Mouse (Mus musculus) cerebellum, adult 2 months (tissue): ENCODE measurements at regions not wholly inside any gene's neighbourhood (a gene's known extent, or its start where the extent isn't known, plus 50 kb on each side); places are given as distances from the start of the nearest gene placed in this dataset.

Source experiments
- DNase-seq, 2 experiments: peaks; one replicate each; pipeline ENCODE4 v3.0.0; 2021
- H3K27ac ChIP-seq: fragments of 200-500 bp; 2 replicates; pipeline ENCODE4 v1.5.1; 2012; ENCODE audit warnings: low read length, control low read depth, inconsistent platforms; ENCODE audit not compliant: insufficient read depth
- H3K27me3 ChIP-seq: fragments of 200-500 bp; 2 replicates; pipeline ENCODE4 v1.6.1; 2012; ENCODE audit warnings: inconsistent platforms, mild to moderate bottlenecking, low read length, moderate library complexity; ENCODE audit not compliant: control insufficient read depth, insufficient read depth
- H3K4me1 ChIP-seq: fragments of 200-500 bp; 2 replicates; pipeline ENCODE4 v1.6.1; 2011; ENCODE audit warnings: low read length; ENCODE audit not compliant: control insufficient read depth, insufficient read depth
- H3K4me3 ChIP-seq: fragments of 200-500 bp; replicated peaks from 2 replicates; pipeline ENCODE3; 2011; ENCODE audit warnings: mild to moderate bottlenecking, low read depth, low read length, control low read depth; ENCODE audit not compliant: insufficient read depth
- CTCF ChIP-seq: fragments of 200-500 bp; IDR thresholded peaks from 2 replicates; pipeline ENCODE4 v1.5.1; 2011; ENCODE audit warnings: low read depth, mild to moderate bottlenecking, control low read depth, low read length, moderate library complexity, borderline replicate concordance; ENCODE audit not compliant: insufficient read depth
- POLR2A ChIP-seq: fragments of 200-500 bp; IDR thresholded peaks from 2 replicates; pipeline ENCODE4 v1.6.1; 2011; ENCODE audit warnings: low read length, control low read depth, borderline replicate concordance; ENCODE audit not compliant: insufficient read depth
- WGBS: fragments of 180-500 bp; shearing (Covaris S2); methylation state at CpG from one replicate; pipeline ENCODE4 v1.1.7; 2018; 5-methylcytosine and 5-hydroxymethylcytosine counted together

DNA sequence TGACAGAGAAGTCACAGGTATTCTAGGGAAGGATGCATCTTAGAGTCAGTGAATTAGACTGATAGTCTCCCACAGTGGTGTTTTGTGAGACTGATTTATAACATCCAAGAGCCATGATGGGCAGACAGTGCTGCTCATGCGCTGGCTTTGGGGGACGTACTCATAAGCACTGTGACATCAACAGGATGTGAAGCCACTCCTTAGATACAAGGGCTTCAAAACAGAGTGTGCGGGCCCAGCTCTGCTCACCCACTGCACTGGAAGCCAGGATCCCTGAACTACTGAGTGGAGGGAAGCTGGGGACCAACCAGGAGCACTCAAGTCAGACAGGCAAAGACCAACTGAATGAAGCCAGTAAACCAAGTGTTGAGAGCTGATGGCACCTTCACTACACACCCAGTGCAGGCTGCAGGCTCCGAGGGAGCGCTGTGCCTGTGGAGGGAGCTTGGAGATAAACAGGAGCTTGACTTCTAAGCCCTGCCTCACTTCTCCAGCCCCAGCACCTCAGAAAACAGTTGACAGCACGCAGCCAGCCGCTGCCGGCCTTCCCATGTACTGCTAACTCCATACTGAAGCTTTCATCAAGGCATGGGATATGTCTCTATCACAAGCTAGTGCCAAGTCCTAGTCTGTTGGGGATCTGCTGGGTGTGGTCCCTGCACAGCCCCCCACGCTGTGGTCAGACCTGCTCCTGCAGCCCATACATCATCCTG, 200.0 kb downstream of the Cyp26b1 start:
- TF ChIP-seq CTCF (no peak), POLR2A (no peak)
- no peaks in the 10 kb centered on the region for H3K4me1 ChIP-seq
- H3K4me3 ChIP-seq: no peak overlapping the region
- no peak for DNase-seq
- no peak overlapping the region for H3K27ac ChIP-seq
- H3K27me3 ChIP-seq: no peaks in the 10 kb centered on the region
- 91% methylated on average over 9 of the region's 9 CpGs for WGBS

DNA sequence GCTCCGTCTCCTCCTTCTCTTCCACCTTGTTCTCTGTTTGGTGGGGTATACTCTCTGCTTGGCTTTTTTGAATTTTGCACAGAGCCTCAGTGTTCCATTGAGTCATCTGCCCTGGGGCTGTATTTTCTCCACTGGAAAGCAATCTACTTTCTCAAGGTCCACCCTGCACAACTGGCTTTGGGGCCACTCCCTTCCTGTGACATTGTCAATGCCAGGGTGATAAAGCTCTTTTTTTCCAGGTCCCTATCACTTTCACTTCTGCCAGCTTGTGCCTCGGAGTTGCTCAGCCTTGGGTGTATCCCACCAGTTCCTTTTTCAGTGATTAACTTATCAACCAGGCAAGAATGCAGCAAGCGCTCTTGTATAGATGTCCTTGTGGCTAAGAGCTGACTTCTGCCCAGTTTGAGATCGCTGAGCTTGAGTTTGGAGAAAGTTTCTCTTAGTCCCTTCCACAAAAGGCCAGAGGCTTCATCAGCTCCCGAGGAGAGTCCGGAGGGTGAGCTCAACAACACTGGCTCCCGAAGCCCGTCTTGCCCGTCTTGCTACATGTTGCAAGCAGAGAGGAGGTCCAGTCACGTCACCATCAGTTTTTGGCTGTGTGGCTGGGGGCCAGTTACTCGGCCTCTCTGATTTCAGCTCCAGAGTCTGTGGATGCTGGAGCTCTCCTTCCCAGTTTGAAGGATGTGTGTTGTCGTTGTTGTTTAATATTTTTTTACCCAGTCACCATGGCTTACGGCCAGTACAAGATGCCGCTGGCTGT, 200.8 kb downstream of the Cyp26b1 start:
- Histone ChIP-seq H3K4me3 (no peak overlapping the region), H3K27ac (no peak overlapping the region), H3K27me3 (no peaks in the 10 kb centered on the region), H3K4me1 (no peaks in the 10 kb centered on the region)
- no peak for TF ChIP-seq POLR2A
- TF ChIP-seq CTCF: no peak
- 93% methylated on average over 14 of the region's 14 CpGs for WGBS
- DNase-seq: no peak

DNA sequence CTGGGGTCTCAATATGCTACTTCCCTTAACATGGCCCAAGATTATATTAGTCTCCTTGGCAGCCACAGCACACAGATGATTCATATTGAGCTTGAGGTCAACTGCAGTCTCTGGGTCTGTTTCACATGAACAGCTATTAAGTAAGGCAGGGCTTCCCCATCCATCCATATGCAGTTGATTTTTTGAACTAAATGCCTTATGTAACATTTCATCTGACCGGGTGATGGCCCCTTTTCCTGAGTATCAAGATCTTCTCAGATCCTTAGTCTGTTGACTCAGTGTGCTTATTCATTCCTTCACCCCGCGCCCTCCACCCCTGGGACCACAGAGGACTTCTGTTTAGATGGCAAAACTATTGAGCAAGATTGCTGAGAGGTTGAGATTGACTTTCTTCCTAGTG, 202.7 kb downstream of the Cyp26b1 start:
- WGBS: 95% methylated on average over 3 of the region's 3 CpGs
- TF ChIP-seq CTCF: no peak
- TF ChIP-seq POLR2A: no peak

DNA sequence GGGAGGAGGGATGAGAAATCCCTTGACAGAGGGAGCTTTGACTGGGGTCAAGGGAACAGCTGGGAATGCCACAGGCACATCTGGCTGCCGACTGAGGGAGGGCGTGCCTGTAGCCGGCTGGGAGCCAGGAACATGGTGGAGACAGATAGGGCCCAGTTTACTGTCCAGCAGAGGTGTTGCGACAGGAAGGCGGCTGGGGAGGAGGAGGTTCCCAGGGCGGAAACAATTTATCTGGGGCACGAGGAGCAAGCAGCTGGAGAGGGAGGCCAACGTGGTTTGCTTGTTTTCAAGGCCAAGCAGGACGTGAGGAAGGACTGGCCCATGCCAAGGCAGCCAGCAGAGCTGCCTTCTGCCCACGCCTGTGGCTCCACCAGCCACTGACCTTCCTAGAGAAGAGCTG, 208.0 kb downstream of the Cyp26b1 start:
- TF ChIP-seq CTCF: no peak
- TF ChIP-seq POLR2A: no peak
- no peak overlapping the region for H3K27ac ChIP-seq
- DNase-seq: peak; percentile 35 to 62
- WGBS: 25% methylated on average over 10 of the region's 10 CpGs
- H3K4me1 ChIP-seq: peaks cover 7% of the 10 kb centered on the region; the same call in 1 of the 2 replicates
- no peaks in the 10 kb centered on the region for H3K27me3 ChIP-seq
- no peak overlapping the region for H3K4me3 ChIP-seq

More for the DNA sequence above, 202.7 kb downstream of the Cyp26b1 start:
- Histone ChIP-seq H3K27me3 (no peaks in the 10 kb centered on the region), H3K27ac (no peak overlapping the region), H3K4me1 (peaks cover 2% of the 10 kb centered on the region; the same call in 1 of the 2 replicates), H3K4me3 (no peak overlapping the region)
- DNase-seq: no peak

DNA sequence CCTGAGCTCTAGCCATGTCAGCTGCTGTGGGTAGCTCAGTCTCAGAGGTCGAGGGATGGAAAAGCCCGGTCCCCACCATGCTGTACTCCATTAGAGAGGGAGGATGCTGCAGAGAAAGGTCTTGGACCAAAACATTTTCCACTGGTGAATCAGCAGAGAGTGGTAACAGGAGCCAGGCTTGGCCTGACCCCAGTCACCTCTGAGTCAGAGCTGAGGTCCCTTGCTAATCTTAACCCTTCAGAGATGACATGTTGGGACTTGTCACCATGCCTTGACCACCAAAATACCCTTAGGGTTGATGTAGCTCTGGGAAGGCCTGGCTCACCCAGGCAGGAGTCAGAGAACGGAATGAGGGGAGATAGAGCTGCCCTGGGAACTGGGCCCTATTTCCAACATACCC, 210.0 kb downstream of the Cyp26b1 start:
- TF ChIP-seq POLR2A (no peak), CTCF (no peak)
- DNase-seq: no peak
- peaks cover 8% of the 10 kb centered on the region; the same call in 1 of the 2 replicates for H3K4me1 ChIP-seq
- H3K27me3 ChIP-seq: no peaks in the 10 kb centered on the region
- WGBS: 92% methylated on average over 3 of the region's 3 CpGs
- H3K4me3 ChIP-seq: no peak overlapping the region
- H3K27ac ChIP-seq: no peak overlapping the region

DNA sequence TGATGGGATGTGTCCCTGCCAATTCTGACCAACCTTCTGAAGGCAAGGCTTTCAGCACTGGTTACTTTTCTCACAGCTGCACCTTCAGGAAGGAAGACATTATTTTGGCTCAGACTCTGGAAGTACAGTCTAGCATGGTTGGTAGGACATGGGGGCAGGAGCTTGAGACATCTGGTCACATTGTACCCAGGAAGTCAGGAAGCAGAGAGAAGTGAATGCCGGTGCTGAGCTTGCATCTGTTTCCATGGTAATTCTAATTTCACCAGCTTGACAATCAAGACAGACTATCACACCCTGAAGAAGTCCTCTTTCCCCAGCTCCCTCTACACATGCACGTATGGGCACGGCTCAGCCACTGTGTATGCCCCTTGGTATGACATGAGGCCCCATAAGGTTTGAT, 210.6 kb downstream of the Cyp26b1 start:
- Histone ChIP-seq H3K27ac (no peak overlapping the region), H3K4me1 (peaks cover 10% of the 10 kb centered on the region; the same call in 1 of the 2 replicates), H3K4me3 (no peak overlapping the region), H3K27me3 (no peaks in the 10 kb centered on the region)
- 85% methylated on average over 3 of the region's 3 CpGs for WGBS
- no peak for TF ChIP-seq POLR2A
- no peak for DNase-seq

DNA sequence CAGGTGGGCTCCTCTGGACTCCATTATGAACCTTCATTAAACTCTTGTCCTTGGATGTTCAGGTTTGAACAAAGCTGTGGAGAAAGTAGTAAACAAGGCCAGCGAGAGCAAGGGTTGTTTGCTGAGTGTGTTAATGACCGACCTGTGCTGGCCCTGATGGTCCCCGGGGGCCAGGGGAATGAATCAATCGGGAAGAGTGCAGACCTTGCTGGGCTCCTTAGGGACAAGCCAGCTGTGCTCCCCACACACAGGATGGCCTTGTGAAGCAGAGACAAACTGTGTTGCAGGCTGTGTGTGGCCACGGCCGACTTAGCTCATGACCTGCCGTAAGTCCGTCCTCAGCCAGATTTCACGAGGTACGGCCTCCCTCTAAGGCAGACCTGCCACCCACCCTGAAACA, 212.1 kb downstream of the Cyp26b1 start:
- H3K27me3 ChIP-seq: no peaks in the 10 kb centered on the region

DNA sequence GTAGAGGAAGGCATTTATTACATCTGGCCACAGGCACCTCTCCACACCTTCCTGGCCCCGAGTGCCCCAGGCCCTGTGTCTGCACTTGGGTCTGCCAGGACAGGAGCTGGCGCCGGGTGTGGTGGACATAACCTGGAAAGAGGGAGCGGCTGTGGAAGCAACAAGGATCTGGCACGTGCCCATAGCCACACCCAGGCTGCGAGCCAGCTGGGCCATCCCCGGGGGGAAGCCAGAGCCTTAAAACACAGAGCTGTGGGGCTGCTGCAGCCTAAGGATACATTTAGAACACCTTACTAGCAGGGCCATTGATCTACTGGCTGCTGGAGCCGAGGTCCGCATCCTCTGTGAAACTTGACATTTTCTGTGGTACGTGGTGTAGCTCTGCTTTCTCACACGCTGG, 217.0 kb downstream of the Cyp26b1 start:
- H3K4me3 ChIP-seq: no peak overlapping the region
- 45% methylated on average over 11 of the region's 11 CpGs for WGBS
- DNase-seq: peak; percentile 25 to 28
- no peak overlapping the region for H3K27ac ChIP-seq
- 0 out of 2 replicates have a peak, but pooled peaks cover 3% of the 10 kb centered on the region for H3K4me1 ChIP-seq
- no peak for TF ChIP-seq CTCF
- no peak for TF ChIP-seq POLR2A
- H3K27me3 ChIP-seq: no peaks in the 10 kb centered on the region

More for the DNA sequence above, 212.1 kb downstream of the Cyp26b1 start:
- no peak overlapping the region for H3K27ac ChIP-seq
- WGBS: 87% methylated on average over 10 of the region's 10 CpGs
- DNase-seq: no peak
- no peak overlapping the region for H3K4me3 ChIP-seq
- peaks cover 10% of the 10 kb centered on the region; the same call in 1 of the 2 replicates for H3K4me1 ChIP-seq
- TF ChIP-seq POLR2A (no peak), CTCF (no peak)
